Mouse (Mus musculus) hindbrain, embryonic 13.5 days (tissue): ENCODE measurements around the gene Ccdc177. TPM values are rescaled to one million over a fixed set of nuclear protein-coding genes. Genes with fewer than 3 reads are reported as not detected.

Experiments
- ATAC-seq: fragments of 200-750 bp; cut with Nextera tagmentation; 2 replicates; pipeline ENCODE4 v1.8.0; 2017; ENCODE audit warnings: moderate TSS enrichment; ENCODE audit not compliant: low FRiP score
- H3K27ac ChIP-seq: fragments of 300-500 bp; sonication (generic); 2 replicates; pipeline ENCODE4 v1.5.1; 2015; ENCODE audit warnings: inconsistent platforms, mild to moderate bottlenecking, moderate library complexity
- H3K27me3 ChIP-seq: fragments of 300-500 bp; sonication (generic); 2 replicates; pipeline ENCODE4 v1.6.1; 2015; ENCODE audit warnings: mild to moderate bottlenecking, inconsistent platforms
- H3K36me3 ChIP-seq: fragments of 300-500 bp; sonication (generic); 2 replicates; pipeline ENCODE4 v1.6.1; 2015; ENCODE audit warnings: mild to moderate bottlenecking, inconsistent platforms
- H3K4me1 ChIP-seq: fragments of 300-500 bp; sonication (generic); replicated peaks from 2 replicates; pipeline ENCODE4 v1.6.1; 2015; ENCODE audit warnings: inconsistent platforms
- H3K4me2 ChIP-seq: fragments of 300-500 bp; sonication (generic); 2 replicates; pipeline ENCODE4 v1.6.1; 2015; ENCODE audit warnings: inconsistent platforms, mild to moderate bottlenecking, moderate library complexity
- H3K4me3 ChIP-seq: fragments of 300-500 bp; sonication (generic); 2 replicates; pipeline ENCODE4 v1.5.1; 2015; ENCODE audit warnings: mild to moderate bottlenecking, inconsistent platforms
- H3K9ac ChIP-seq: fragments of 300-500 bp; sonication (generic); 2 replicates; pipeline ENCODE4 v1.6.1; 2015; ENCODE audit warnings: mild to moderate bottlenecking, inconsistent platforms
- H3K9me3 ChIP-seq: fragments of 300-500 bp; sonication (generic); 2 replicates; pipeline ENCODE4 v1.6.1; 2016; ENCODE audit warnings: inconsistent platforms
- WGBS: fragments of 180-500 bp; shearing (Covaris S2); methylation state at CpG from one replicate; pipeline ENCODE4 v1.1.7; 2015; 5-methylcytosine and 5-hydroxymethylcytosine counted together
- polyA plus RNA-seq: library from polyadenylated mRNA; unstranded; fragments of >200 nt; fragmentation: Nextera tagmentation; extraction: Ambion mirVana; gene quantifications from 2 replicates; pipeline ENCODE4 v1.2.1, GENCODE M21; 2015

The Ccdc177 gene
- polyA plus RNA-seq, 1 experiment from 2014 or later, result 4.0 TPM

GRCm38 (mm10) chr12:80728814-80729213, 31.7 kb downstream of the Ccdc177 start:
- Histone ChIP-seq H3K36me3 (no peaks in the 10 kb centered on the region), H3K9ac (no peak overlapping the region), H3K4me2 (no peak overlapping the region), H3K4me3 (no peak overlapping the region), H3K27me3 (peaks cover 8% of the 10 kb centered on the region; the same call in 1 of the 2 replicates), H3K4me1 (0 out of 2 replicates have a peak, but pooled peaks cover 4% of the 10 kb centered on the region), H3K27ac (no peak overlapping the region), H3K9me3 (no peaks in the 10 kb centered on the region)
- WGBS, result 52% methylated on average over 2 of the region's 2 CpGs
- no peak for ATAC-seq

GRCm38 (mm10) chr12:80728207-80728606, 32.3 kb downstream of the Ccdc177 start:
- no peak for ATAC-seq
- no peaks in the 10 kb centered on the region for H3K36me3 ChIP-seq
- no peaks in the 10 kb centered on the region for H3K9me3 ChIP-seq
- no peak overlapping the region for H3K27ac ChIP-seq
- no peak overlapping the region for H3K4me3 ChIP-seq
- H3K4me2 ChIP-seq, result no peak overlapping the region
- peaks cover 8% of the 10 kb centered on the region; the same call in 1 of the 2 replicates for H3K27me3 ChIP-seq
- H3K4me1 ChIP-seq, result 0 out of 2 replicates have a peak, but pooled peaks cover 4% of the 10 kb centered on the region
- WGBS, result 35% methylated on average over 1 of the region's 1 CpGs
- no peak overlapping the region for H3K9ac ChIP-seq

- H3K27ac ChIP-seq, result no peak overlapping the region
Observed at GRCm38 (mm10) chr12:80724853-80725559, 35.5 kb downstream of the Ccdc177 start.

GRCm38 (mm10) chr12:80721458-80721857, 39.0 kb downstream of the Ccdc177 start:
- Histone ChIP-seq H3K4me1 (peaks cover 4% of the 10 kb centered on the region; the same call in 1 of the 2 replicates), H3K27ac (no peak overlapping the region), H3K4me2 (no peak overlapping the region), H3K4me3 (no peak overlapping the region), H3K9me3 (no peaks in the 10 kb centered on the region), H3K27me3 (peaks cover 5% of the 10 kb centered on the region), H3K9ac (no peak overlapping the region), H3K36me3 (no peaks in the 10 kb centered on the region)
- WGBS, result 93% methylated on average over 15 of the region's 15 CpGs
- ATAC-seq, result no peak

More at GRCm38 (mm10) chr12:80724853-80725559, 35.5 kb downstream of the Ccdc177 start:
- ATAC-seq, result no peak
- Histone ChIP-seq H3K4me2 (no peak overlapping the region), H3K9me3 (no peaks in the 10 kb centered on the region), H3K36me3 (no peaks in the 10 kb centered on the region), H3K4me3 (no peak overlapping the region), H3K4me1 (peaks cover 4% of the 10 kb centered on the region; the same call in 1 of the 2 replicates), H3K9ac (no peak overlapping the region), H3K27me3 (peaks cover 8% of the 10 kb centered on the region; the same call in 1 of the 2 replicates)
- 29% methylated on average over 10 of the region's 10 CpGs for WGBS

DNA sequence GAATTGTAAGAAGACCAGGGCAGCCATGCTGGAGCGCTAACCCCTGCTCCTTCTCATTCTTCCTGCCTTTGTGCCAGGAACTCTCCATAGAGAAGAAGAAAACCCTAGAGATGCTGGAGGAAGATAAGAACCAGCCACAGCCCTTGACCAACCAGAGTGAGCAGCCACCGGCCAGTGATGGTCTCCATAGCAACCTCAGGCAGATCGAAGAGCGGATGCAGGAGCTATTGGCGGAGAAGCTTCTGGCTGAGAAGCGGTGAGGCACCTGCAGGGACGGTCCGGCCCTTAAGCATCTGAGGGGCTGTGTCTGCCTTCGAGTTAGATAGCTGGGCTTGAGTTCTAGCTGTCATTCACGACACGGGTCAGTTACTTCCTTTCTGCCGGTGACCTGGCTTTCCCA, 40.0 kb downstream of the Ccdc177 start:
- Histone ChIP-seq H3K4me1 (peaks cover 4% of the 10 kb centered on the region; the same call in 1 of the 2 replicates), H3K9me3 (no peaks in the 10 kb centered on the region), H3K4me2 (no peak overlapping the region), H3K27me3 (peaks cover 6% of the 10 kb centered on the region), H3K4me3 (no peak overlapping the region), H3K9ac (no peak overlapping the region), H3K36me3 (no peaks in the 10 kb centered on the region), H3K27ac (no peak overlapping the region)
- ATAC-seq, result no peak
- 55% methylated on average over 12 of the region's 12 CpGs for WGBS

DNA sequence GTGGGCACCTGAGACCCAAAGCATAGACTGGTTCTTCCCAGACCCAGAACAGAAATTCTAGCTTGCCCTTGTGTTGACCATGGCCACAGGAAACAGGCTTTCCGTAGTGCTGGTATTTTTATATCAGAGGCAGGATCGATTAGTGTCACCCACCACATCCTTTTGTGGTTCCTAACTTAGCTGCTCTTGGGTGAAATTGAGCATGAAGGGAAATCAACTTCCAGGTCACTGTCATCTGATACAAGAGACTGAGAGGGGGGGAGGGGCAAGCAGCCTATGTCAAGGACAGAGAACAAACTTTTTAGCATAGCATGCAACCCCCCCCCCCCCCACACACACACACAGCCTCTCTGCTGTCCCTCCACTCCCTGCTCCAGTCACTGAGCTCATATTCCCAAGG, 41.3 kb downstream of the Ccdc177 start:
- no peak for ATAC-seq
- Histone ChIP-seq H3K4me3 (no peak overlapping the region), H3K4me1 (peaks cover 4% of the 10 kb centered on the region; the same call in 1 of the 2 replicates), H3K36me3 (no peaks in the 10 kb centered on the region), H3K9me3 (no peaks in the 10 kb centered on the region), H3K9ac (no peak overlapping the region), H3K27me3 (peaks cover 2% of the 10 kb centered on the region; the same call in 1 of the 2 replicates), H3K4me2 (no peak overlapping the region), H3K27ac (no peak overlapping the region)
- WGBS, result 55% methylated on average over 2 of the region's 2 CpGs

DNA sequence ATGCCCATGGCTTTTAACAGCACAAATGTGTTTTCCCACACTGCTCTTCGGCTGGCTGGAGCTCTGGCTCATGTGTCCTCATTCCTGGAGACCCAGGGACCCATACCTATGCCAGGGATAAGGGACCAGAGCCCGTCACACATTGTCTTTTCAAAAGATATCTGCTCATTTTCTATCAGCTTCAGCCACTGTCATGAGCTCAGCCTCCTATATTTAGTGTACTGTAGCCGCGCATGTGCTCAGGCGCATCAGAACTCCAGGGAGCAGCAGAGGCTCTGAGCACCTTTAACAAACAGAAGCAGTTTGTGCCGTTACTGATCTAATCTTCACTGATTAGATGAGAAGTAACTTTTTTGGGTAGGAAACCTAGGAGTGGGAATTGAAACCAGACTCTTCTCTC, 44.6 kb downstream of the Ccdc177 start:
- no peak overlapping the region for H3K4me3 ChIP-seq
- peaks cover 2% of the 10 kb centered on the region; the same call in 1 of the 2 replicates for H3K27me3 ChIP-seq
- ATAC-seq, result no peak
- no peak overlapping the region for H3K9ac ChIP-seq
- H3K4me2 ChIP-seq, result no peak overlapping the region
- no peaks in the 10 kb centered on the region for H3K36me3 ChIP-seq
- no peaks in the 10 kb centered on the region for H3K9me3 ChIP-seq
- H3K4me1 ChIP-seq, result peaks cover 4% of the 10 kb centered on the region; the same call in 1 of the 2 replicates
- no peak overlapping the region for H3K27ac ChIP-seq
- WGBS, result 77% methylated on average over 6 of the region's 6 CpGs

- WGBS, result 56% methylated on average over 6 of the region's 6 CpGs
- Histone ChIP-seq H3K4me1 (peaks cover 13% of the 10 kb centered on the region; the same call in 1 of the 2 replicates), H3K4me3 (no peak overlapping the region), H3K27ac (no peak overlapping the region), H3K36me3 (no peaks in the 10 kb centered on the region), H3K9ac (no peak overlapping the region), H3K27me3 (no peaks in the 10 kb centered on the region), H3K9me3 (no peaks in the 10 kb centered on the region), H3K4me2 (no peak overlapping the region)
- ATAC-seq, result peak; percentile 39; the same call in 1 of the 2 replicates
Observed at GRCm38 (mm10) chr12:80706915-80707604, 53.4 kb downstream of the Ccdc177 start.

GRCm38 (mm10) chr12:80706208-80706914, 54.1 kb downstream of the Ccdc177 start:
- H3K36me3 ChIP-seq, result no peaks in the 10 kb centered on the region
- no peaks in the 10 kb centered on the region for H3K9me3 ChIP-seq
- peaks cover 13% of the 10 kb centered on the region; the same call in 1 of the 2 replicates for H3K4me1 ChIP-seq
- WGBS, result 63% methylated on average over 11 of the region's 11 CpGs
- H3K27me3 ChIP-seq, result no peaks in the 10 kb centered on the region
- no peak overlapping the region for H3K9ac ChIP-seq
- H3K27ac ChIP-seq, result no peak overlapping the region
- no peak overlapping the region for H3K4me3 ChIP-seq
- no peak for ATAC-seq
- H3K4me2 ChIP-seq, result no peak overlapping the region

Other genes starting within 250 kb of the Ccdc177 start
- 29.1 and 30.7 TPM in 2 replicates for gene Galnt16, start 242.4 kb downstream of the Ccdc177 start, polyA plus RNA-seq
- 23.6 TPM in 2 replicates for gene Slc39a9, start 116.8 kb downstream of the Ccdc177 start, polyA plus RNA-seq
- gene Erh, start 116.3 kb downstream of the Ccdc177 start, polyA plus RNA-seq, result 329 and 335 TPM in 2 replicates
- 3.1 and 3.2 TPM in 2 replicates for gene Plekhd1, start 68.1 kb downstream of the Ccdc177 start, polyA plus RNA-seq
- 11.4 and 12.8 TPM in 2 replicates for gene Susd6, start 29.8 kb upstream of the Ccdc177 start, polyA plus RNA-seq
- 479 and 495 TPM in 2 replicates for gene Srsf5, start 184.8 kb upstream of the Ccdc177 start, polyA plus RNA-seq
- 0.21 and 0.76 TPM in 2 replicates for gene Slc10a1, start 208.0 kb upstream of the Ccdc177 start, polyA plus RNA-seq